Mouse (Mus musculus) limb, embryonic 13.5 days (tissue): ENCODE data around the gene Myo3b. TPM values are rescaled to one million over a fixed set of nuclear protein-coding genes. Genes with fewer than 3 reads are reported as not detected.

Source experiments
- ATAC-seq: fragments of 200-750 bp; cut with Nextera tagmentation; 2 replicates; pipeline ENCODE4 v1.8.0; 2017; ENCODE audit warnings: low read depth, moderate number of reproducible peaks, moderate TSS enrichment; ENCODE audit not compliant: low FRiP score
- H3K27ac ChIP-seq: fragments of 300-500 bp; sonication (generic); 2 replicates; pipeline ENCODE4 v1.5.1; 2015; ENCODE audit warnings: inconsistent platforms, mild to moderate bottlenecking, moderate library complexity
- H3K27me3 ChIP-seq: fragments of 300-500 bp; sonication (generic); 2 replicates; pipeline ENCODE4 v1.6.1; 2015; ENCODE audit warnings: mild to moderate bottlenecking, inconsistent platforms
- H3K36me3 ChIP-seq: fragments of 300-500 bp; sonication (generic); 2 replicates; pipeline ENCODE4 v1.6.1; 2015; ENCODE audit warnings: inconsistent platforms, mild to moderate bottlenecking, moderate library complexity
- H3K4me1 ChIP-seq: fragments of 300-500 bp; sonication (generic); 2 replicates; pipeline ENCODE4 v1.6.1; 2015; ENCODE audit warnings: inconsistent platforms
- H3K4me2 ChIP-seq: fragments of 300-500 bp; sonication (generic); replicated peaks from 2 replicates; pipeline ENCODE4 v1.6.1; 2015; ENCODE audit warnings: inconsistent platforms, mild to moderate bottlenecking, moderate library complexity
- H3K4me3 ChIP-seq: fragments of 300-500 bp; sonication (generic); 2 replicates; pipeline ENCODE4 v1.5.1; 2015; ENCODE audit warnings: moderate library complexity, mild to moderate bottlenecking, inconsistent platforms
- H3K9ac ChIP-seq: fragments of 300-500 bp; sonication (generic); 2 replicates; pipeline ENCODE4 v1.6.1; 2015; ENCODE audit warnings: mild to moderate bottlenecking, inconsistent platforms
- H3K9me3 ChIP-seq: fragments of 300-500 bp; sonication (generic); 2 replicates; pipeline ENCODE4 v1.6.1; 2016; ENCODE audit warnings: inconsistent platforms
- WGBS: fragments of 180-500 bp; shearing (Covaris S2); methylation state at CpG from one replicate; pipeline ENCODE4 v1.1.7; 2015; 5-methylcytosine and 5-hydroxymethylcytosine counted together
- polyA plus RNA-seq: library from polyadenylated mRNA; unstranded; fragments of >200 nt; fragmentation: Nextera tagmentation; extraction: Ambion mirVana; gene quantifications from 2 replicates; pipeline ENCODE4 v1.2.1, GENCODE M21; 2015

Gene Myo3b
- polyA plus RNA-seq, 1 experiment from 2014 or later, result not detected

DNA sequence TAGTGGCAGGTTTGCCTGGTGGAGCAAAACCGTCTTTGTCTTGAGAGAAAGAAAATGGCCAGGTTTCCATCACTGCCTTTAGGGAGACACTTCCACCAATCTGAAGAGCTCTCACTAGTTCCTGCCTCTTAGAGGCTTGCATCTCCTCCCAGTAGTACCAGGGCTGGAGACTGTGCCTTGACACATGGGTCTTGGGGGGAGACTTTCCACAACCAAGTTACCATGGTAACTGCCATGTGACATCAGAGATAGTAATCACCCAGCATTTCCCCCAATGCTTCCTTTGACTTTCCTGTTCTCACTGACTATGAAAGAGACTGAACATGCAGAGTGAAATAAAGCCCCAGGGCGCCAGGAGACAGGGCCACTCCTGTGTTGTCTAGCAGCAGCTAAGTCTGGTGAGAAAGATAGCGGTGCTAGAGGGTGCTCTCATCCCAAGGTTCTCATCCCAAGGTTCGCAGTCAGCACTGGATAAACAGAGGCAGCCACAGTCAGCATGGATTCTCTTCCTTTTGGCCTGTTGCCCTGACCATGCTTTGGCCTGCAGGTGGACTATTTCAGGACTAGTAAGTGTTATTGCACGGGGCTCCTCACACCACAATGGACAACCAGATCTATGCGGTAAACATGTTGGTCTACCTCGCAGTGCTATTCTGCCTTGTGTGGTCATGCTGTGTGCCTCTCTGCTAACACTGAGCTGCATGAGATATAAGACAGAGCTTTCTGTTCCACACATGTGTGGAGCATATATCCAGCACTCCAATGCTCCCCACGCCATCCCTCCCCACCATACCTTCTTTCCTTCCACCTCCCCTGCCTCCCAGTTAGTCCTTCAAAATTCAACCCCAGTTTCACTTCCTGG, 223.0 kb downstream of the Myo3b start:
- WGBS, result 80% methylated on average over 8 of the region's 8 CpGs
- Histone ChIP-seq H3K4me3 (no peak overlapping the region), H3K9me3 (no peaks in the 10 kb centered on the region), H3K36me3 (no peaks in the 10 kb centered on the region), H3K9ac (no peak overlapping the region), H3K4me1 (peaks cover 11% of the 10 kb centered on the region), H3K27ac (peak overlapping the region; percentile 48; the same call in 1 of the 2 replicates), H3K4me2 (no peak overlapping the region), H3K27me3 (peaks cover 15% of the 10 kb centered on the region; the same call in 1 of the 2 replicates)
- no peak for ATAC-seq

DNA sequence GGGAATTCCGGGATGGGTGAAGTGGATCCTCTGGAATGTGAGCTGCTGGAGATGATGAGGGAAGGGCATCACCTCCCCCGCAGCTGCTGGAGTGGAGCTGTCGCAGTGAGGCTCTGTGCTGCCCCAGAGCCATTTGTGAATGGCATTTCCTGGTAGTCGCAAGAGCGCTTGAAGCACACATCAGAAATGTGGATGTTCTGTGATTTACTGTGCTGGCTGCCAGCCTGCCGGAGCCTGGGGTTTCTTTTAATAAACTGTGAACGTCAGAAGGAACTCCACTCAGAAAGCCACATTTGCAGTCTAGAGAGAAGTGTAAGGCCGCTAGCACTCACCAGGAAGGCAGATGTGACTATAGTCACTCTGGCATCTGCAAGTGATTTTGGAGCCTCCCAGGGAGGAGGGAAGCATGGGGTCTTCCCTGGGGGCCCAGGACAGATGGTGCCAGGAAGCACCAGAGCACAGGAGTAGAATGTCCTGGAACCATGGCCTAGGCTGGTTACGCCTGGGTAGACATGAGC, 223.7 kb downstream of the Myo3b start:
- peak overlapping the region; percentile 48; the same call in 1 of the 2 replicates for H3K27ac ChIP-seq
- 0 out of 2 replicates have a peak, but pooled peaks have one; percentile 32 for ATAC-seq

DNA sequence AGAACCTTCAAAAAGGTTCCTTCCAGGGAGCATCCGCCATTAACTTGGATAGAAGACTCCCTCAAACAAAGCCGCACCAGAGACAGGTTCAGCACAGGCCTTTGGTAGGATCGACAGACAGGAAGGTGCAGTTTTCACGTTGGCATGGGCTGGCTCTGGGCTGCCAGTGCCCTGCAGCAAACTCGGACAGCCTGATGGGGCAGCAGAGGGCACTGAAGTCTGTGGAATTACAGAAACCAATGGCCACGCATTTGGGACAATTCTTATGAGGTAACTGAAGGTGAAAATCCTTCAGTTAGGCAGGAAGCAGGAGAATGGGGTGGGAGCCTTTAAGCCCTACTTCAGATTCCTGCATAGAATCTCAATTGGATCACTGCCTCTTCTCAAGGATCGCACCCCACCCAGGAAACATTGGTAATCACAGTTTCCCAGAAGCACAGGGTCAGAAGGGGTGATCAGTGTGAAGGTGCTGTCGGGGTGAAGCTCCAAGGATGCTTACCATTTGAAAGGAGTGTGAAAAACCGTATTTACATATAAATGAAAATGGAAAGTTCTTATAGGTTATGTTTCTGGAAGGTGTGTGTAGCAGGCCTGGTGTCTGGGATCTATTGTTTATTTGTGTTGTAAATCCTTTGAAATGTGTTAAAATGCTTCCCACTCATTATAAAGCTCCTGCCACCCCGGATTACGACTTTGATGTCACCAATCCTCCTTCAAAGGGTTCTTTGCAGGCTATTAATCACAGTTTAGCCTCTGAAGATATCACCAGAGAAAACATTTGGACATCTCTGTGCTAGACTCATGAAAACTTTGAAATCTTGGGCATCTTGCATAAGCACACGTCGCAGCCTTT, 239.7 kb downstream of the Myo3b start:
- H3K9me3 ChIP-seq, result no peaks in the 10 kb centered on the region

More for the DNA sequence above, 223.7 kb downstream of the Myo3b start:
- 13% methylated on average over 9 of the region's 9 CpGs for WGBS
- H3K27me3 ChIP-seq, result peaks cover 15% of the 10 kb centered on the region; the same call in 1 of the 2 replicates
- no peaks in the 10 kb centered on the region for H3K36me3 ChIP-seq
- no peak overlapping the region for H3K4me3 ChIP-seq
- H3K4me1 ChIP-seq, result peaks cover 11% of the 10 kb centered on the region
- H3K4me2 ChIP-seq, result peak overlapping the region; percentile 16; the same call in 1 of the 2 replicates
- no peaks in the 10 kb centered on the region for H3K9me3 ChIP-seq
- H3K9ac ChIP-seq, result no peak overlapping the region

DNA sequence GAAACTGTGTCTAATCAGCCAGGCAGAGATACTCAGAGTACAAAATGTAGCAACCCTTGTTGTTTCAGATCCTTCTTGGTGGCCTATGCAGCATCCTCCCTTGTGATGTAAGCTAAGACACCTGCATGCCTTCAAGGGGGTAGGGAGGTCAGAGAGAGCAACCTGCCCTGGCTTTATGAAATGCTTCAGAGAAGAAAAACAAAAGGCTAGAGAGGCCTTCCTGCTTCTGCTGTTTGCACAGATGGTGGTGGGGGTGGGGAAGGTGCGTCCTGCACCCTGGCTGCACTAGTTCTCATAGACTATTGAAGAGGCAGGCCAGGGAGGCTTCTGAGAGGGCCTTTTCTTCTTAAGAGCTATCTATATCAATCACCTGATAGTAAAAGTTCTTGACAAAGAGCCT, 245.2 kb downstream of the Myo3b start:
- 75% methylated on average over 1 of the region's 1 CpGs for WGBS
- H3K27me3 ChIP-seq, result peaks cover 4% of the 10 kb centered on the region

More for the DNA sequence above, 239.7 kb downstream of the Myo3b start:
- peaks cover 19% of the 10 kb centered on the region for H3K27me3 ChIP-seq
- H3K4me3 ChIP-seq, result no peak overlapping the region
- WGBS, result 16% methylated on average over 13 of the region's 13 CpGs
- H3K36me3 ChIP-seq, result no peaks in the 10 kb centered on the region
- H3K9ac ChIP-seq, result no peak overlapping the region
- H3K4me2 ChIP-seq, result no peak overlapping the region
- no peak for ATAC-seq
- no peak overlapping the region for H3K27ac ChIP-seq
- H3K4me1 ChIP-seq, result peaks cover 4% of the 10 kb centered on the region; the same call in 1 of the 2 replicates

DNA sequence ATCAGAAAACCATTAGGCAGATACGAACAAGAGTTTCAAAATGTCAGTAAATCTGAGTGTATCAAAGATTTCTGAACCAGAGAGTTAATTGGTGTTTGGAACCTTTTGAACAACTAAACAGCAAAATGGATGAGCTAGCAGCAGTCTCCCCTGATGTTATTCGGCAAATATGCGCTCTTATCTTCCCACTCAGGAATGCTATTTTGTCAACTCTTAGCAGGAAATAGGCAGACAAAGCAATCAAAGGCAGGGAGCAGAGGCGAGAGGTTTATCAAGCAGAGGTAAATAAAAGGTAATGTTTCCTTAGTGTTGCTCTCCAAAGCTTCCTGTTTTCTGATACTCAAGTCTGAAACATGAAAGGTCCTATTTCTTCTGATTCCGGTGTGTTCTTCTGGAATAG, 252.1 kb downstream of the Myo3b start:
- Histone ChIP-seq H3K9ac (no peak overlapping the region), H3K27me3 (no peaks in the 10 kb centered on the region), H3K4me2 (no peak overlapping the region), H3K27ac (no peak overlapping the region), H3K4me1 (no peaks in the 10 kb centered on the region), H3K36me3 (no peaks in the 10 kb centered on the region), H3K4me3 (no peak overlapping the region), H3K9me3 (no peaks in the 10 kb centered on the region)
- 50% methylated on average over 5 of the region's 5 CpGs for WGBS
- no peak for ATAC-seq

More for the DNA sequence above, 245.2 kb downstream of the Myo3b start:
- Histone ChIP-seq H3K4me2 (no peak overlapping the region), H3K4me1 (no peaks in the 10 kb centered on the region), H3K36me3 (no peaks in the 10 kb centered on the region), H3K27ac (no peak overlapping the region), H3K9me3 (no peaks in the 10 kb centered on the region), H3K4me3 (no peak overlapping the region), H3K9ac (no peak overlapping the region)
- no peak for ATAC-seq

DNA sequence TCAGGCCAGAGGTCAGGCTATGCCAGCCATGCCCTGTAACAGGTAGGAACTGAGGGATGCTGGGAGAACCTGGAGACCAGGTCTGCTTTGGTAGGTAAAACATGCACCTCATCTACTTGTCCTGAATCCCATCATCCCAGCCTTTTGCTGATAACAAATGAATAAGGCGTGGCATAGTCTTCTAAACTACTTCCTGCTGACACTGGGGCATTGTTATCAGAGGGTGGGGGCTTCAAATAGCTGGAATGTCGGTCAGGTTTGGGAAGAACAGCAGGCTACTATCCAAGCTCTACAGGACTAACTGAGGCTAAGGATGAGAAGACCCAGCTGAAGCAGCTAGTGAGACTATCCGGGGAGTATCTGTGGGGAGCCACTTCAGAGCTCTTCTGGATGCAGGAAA, 253.8 kb downstream of the Myo3b start:
- no peak overlapping the region for H3K27ac ChIP-seq
- 80% methylated on average over 3 of the region's 3 CpGs for WGBS
- H3K4me3 ChIP-seq, result no peak overlapping the region
- no peak overlapping the region for H3K9ac ChIP-seq
- no peak overlapping the region for H3K4me2 ChIP-seq
- H3K27me3 ChIP-seq, result no peaks in the 10 kb centered on the region
- no peaks in the 10 kb centered on the region for H3K4me1 ChIP-seq
- no peak for ATAC-seq
- H3K36me3 ChIP-seq, result no peaks in the 10 kb centered on the region
- no peaks in the 10 kb centered on the region for H3K9me3 ChIP-seq

DNA sequence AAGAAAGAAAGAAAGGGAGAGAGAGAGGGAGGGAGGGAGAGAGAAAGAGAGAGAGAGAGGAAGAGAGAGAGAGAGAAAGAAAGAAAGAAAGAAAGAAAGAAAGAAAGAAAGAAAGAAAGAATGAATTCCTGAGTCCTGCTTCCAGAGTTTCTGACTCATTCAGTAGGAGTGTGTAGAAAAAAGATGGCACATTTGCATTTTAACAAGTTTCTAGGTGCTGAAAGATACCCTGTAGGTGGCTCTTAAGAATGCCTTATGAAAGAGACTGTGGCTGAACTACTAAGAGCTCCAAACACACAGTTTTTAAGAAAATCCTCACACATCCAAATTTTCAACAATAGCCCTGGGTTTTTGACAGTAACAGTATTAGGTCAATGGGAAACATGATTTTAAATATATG, 264.0 kb downstream of the Myo3b start:
- H3K9me3 ChIP-seq, result no peaks in the 10 kb centered on the region; the same call in 1 of the 2 replicates
- no peaks in the 10 kb centered on the region for H3K36me3 ChIP-seq
- no peaks in the 10 kb centered on the region for H3K27me3 ChIP-seq
- H3K4me2 ChIP-seq, result no peak overlapping the region
- H3K27ac ChIP-seq, result no peak overlapping the region
- H3K4me1 ChIP-seq, result no peaks in the 10 kb centered on the region
- H3K4me3 ChIP-seq, result no peak overlapping the region
- ATAC-seq, result no peak
- no peak overlapping the region for H3K9ac ChIP-seq

DNA sequence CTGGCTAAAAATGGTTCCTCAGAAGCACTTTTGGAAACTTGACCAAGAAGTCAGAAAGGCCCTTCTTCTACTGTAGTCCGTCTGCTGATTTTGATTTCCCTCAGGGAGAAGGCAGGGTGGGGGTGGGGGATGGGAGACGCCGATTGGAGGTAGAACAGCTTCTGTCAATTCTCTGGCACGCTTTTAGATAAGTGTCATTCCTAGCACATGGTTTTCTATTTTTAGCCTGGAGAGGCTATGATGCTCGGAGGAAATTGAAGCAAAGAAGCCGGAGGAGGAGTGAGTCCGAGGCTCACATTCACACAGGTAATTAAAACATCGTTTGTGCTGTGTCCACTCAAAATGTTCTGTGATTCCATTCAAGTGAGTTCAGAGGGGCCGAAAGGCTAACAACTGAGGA, 276.2 kb downstream of the Myo3b start:
- Histone ChIP-seq H3K4me2 (no peak overlapping the region), H3K36me3 (no peaks in the 10 kb centered on the region), H3K9me3 (no peaks in the 10 kb centered on the region), H3K27ac (no peak overlapping the region), H3K4me3 (no peak overlapping the region), H3K9ac (no peak overlapping the region), H3K27me3 (peaks cover 12% of the 10 kb centered on the region), H3K4me1 (no peaks in the 10 kb centered on the region)
- WGBS, result 59% methylated on average over 9 of the region's 9 CpGs
- ATAC-seq, result no peak

DNA sequence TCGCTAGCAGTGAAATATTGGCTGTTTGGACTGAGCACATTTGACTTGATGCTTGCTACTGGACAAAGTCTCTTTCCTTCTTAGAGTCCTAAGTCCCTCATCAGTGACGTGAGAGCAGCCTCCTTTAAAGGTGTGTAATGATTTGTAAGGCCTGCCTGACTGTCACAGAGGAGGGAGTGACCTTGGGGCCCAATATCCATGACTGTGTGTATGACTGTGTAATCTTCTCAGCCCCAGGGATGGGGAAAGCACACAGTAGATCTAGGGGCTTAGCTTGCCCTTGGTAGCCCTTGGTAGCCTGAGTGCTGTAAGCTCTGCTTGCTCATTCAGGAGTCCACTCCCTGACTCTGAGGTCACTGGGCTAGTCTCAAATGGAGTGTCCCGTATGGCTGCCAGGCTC, 276.8 kb downstream of the Myo3b start:
- Histone ChIP-seq H3K4me1 (no peaks in the 10 kb centered on the region), H3K9me3 (no peaks in the 10 kb centered on the region), H3K9ac (no peak overlapping the region), H3K27me3 (peaks cover 12% of the 10 kb centered on the region), H3K4me2 (no peak overlapping the region), H3K4me3 (no peak overlapping the region), H3K36me3 (no peaks in the 10 kb centered on the region), H3K27ac (no peak overlapping the region)
- WGBS, result 75% methylated on average over 3 of the region's 3 CpGs
- no peak for ATAC-seq

DNA sequence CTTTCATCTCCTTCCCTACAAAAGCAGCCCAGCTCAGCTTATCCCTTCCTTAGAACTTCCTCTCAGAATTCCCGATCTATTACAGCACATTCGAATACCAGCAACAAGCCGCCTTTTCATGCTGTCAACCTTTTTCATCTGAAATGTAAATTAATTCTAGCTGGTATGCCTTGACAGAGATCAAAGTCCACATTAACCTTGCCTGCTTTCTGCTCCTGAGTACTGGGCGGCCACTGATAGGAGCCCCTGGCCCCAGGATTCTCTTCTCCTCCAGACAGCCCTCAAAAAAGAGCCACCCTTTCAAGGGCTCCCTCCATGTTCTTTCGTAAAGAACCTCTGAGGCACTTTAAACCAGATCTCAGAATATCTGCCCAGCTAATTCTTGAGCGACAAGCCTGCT, 278.9 kb downstream of the Myo3b start:
- Histone ChIP-seq H3K9ac (no peak overlapping the region), H3K27ac (no peak overlapping the region), H3K4me3 (no peak overlapping the region), H3K27me3 (peaks cover 12% of the 10 kb centered on the region), H3K36me3 (no peaks in the 10 kb centered on the region), H3K4me1 (no peaks in the 10 kb centered on the region), H3K9me3 (no peaks in the 10 kb centered on the region), H3K4me2 (no peak overlapping the region)
- ATAC-seq, result no peak
- 13% methylated on average over 6 of the region's 6 CpGs for WGBS

DNA sequence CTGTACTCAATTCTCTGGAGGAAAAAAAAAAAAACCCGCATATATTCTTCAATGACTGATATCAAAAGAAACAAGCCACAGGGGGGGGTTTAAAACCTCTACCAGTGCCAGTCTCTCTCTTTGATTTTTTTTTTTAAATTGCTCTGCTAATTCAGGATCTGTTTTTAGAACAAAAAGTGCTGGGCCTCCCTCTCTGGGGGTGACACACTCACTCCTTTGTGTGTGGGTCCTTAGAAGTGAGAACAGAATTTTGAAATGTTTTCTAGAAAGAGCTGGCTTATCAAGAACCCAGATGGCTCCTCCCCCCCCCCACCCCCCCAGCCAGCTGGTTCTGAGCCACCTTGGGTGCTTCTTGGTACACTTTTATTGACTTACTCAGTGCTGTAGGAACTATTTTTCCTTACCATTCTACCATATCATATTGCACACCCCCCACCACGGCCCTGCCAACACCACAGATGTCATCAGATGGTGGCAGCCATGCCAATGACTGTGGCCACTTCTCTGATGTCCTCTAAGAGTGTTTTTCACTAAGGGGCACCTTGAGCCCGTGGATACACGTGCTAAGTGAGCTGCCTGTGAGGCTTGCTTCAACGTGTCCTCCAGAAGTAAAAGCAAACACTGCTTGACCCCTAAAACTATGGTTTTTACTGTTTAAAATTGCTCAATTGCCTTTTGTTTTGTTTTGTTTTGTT, 280.1 kb downstream of the Myo3b start:
- WGBS, result 50% methylated on average over 5 of the region's 5 CpGs

More for the DNA sequence above, 280.1 kb downstream of the Myo3b start:
- Histone ChIP-seq H3K27me3 (peaks cover 12% of the 10 kb centered on the region), H3K9ac (no peak overlapping the region), H3K4me1 (no peaks in the 10 kb centered on the region), H3K4me2 (no peak overlapping the region), H3K9me3 (no peaks in the 10 kb centered on the region), H3K27ac (no peak overlapping the region), H3K4me3 (no peak overlapping the region), H3K36me3 (no peaks in the 10 kb centered on the region)
- no peak for ATAC-seq
